ENCODE assay signal across 14 mouse cellular contexts in genomic region chr5:113782624-113783023, GRCm38 (mm10). TPM values are rescaled to one million over a fixed set of nuclear protein-coding genes. Genes with fewer than 3 reads are reported as not detected.
DNase-seq lines count a peak whose midpoint lies in the region; ATAC-seq and TF ChIP-seq lines count a peak whose summit lies in the region.
"Had no signal": no experiment of that assay in that cellular context is flagged by ENCODE, and none has a peak within 500 bp of the region (broad histone marks: within the 10 kb centered on the region; RNA-seq: fewer than 3 reads in every experiment).

No protein-coding gene starts in this region.

- 80% methylated on average over 7 of the region's 7 CpGs for WGBS in lung, embryonic 16.5 days
- WGBS in lung, adult 2 months = 72% methylated on average over 7 of the region's 7 CpGs
- WGBS in stomach, embryonic 16.5 days = 76% methylated on average over 7 of the region's 7 CpGs

- no peak for TF ChIP-seq CTCF in lung, adult 2 months (IDR thresholded peaks at IDR 0.05; ENCODE audit: insufficient read depth, low read length)

- no peak for TF ChIP-seq POLR2A in lung, adult 2 months (IDR thresholded peaks at IDR 0.05; ENCODE audit: borderline replicate concordance, extremely low read depth, low read depth, low read length)

- H3K36me3 ChIP-seq in lung, embryonic 16.5 days (ENCODE audit: control insufficient read depth, insufficient read depth, low read length) = no peaks in the 10 kb centered on the region; the same call in 1 of the 2 replicates
- H3K36me3 ChIP-seq in stomach, embryonic 16.5 days (ENCODE audit: control insufficient read depth, insufficient read depth, low read length) = no peaks in the 10 kb centered on the region

- H3K9ac ChIP-seq in lung, embryonic 16.5 days (ENCODE audit: low read length) = no peak overlapping the region
- H3K9ac ChIP-seq in stomach, embryonic 16.5 days (ENCODE audit: low read length) = no peak overlapping the region
- H3K9ac ChIP-seq: hindbrain, embryonic 14.5 days had no signal

- peaks cover 8% of the 10 kb centered on the region for H3K4me1 ChIP-seq in lung, embryonic 16.5 days (replicated peaks; ENCODE audit: control insufficient read depth, insufficient read depth, low read length)
- no peaks in the 10 kb centered on the region; the same call in 1 of the 2 replicates for H3K4me1 ChIP-seq in lung, adult 2 months (ENCODE audit: control insufficient read depth, insufficient read depth, low read length)
- H3K4me1 ChIP-seq in stomach, embryonic 16.5 days (ENCODE audit: control insufficient read depth, insufficient read depth, low read length) = peaks cover 14% of the 10 kb centered on the region

- H3K27ac ChIP-seq in lung, embryonic 16.5 days (ENCODE audit: low read length) = peak overlapping the region; percentile 92
- peak overlapping the region; percentile 97 for H3K27ac ChIP-seq in stomach, embryonic 16.5 days (ENCODE audit: low read length)
- H3K27ac ChIP-seq: hindbrain, embryonic 14.5 days; macrophage had no signal

- no peaks in the 10 kb centered on the region for H3K9me3 ChIP-seq in lung, embryonic 16.5 days (ENCODE audit: control insufficient read depth, low read length)
- H3K9me3 ChIP-seq in stomach, embryonic 16.5 days (replicated peaks; ENCODE audit: control insufficient read depth, low read length) = no peaks in the 10 kb centered on the region

- peak; percentile 94 for DNase-seq in heart, adult 11 months
- no peak for DNase-seq in heart, adult 8-10 months (ENCODE audit: low spot score)
- DNase-seq in lung, adult 2 months = no peak
- DNase-seq in kidney, postnatal 10 days = peak; percentile 48
- DNase-seq in ovary, adult 18-20 months (ENCODE audit: low spot score) = no peak
- DNase-seq in adrenal gland, postnatal 4 days (ENCODE audit: low spot score in 2 of 2) = no peak
- DNase-seq: cerebellum, adult 2 months; gastrocnemius, postnatal 36 days; thymus, adult 2 months had no signal

- ATAC-seq in lung, embryonic 16.5 days (ENCODE audit: low read depth) = no peak
- ATAC-seq in stomach, embryonic 16.5 days (ENCODE audit: insufficient read depth, low FRiP score) = no peak
- ATAC-seq: forebrain, embryonic 16.5 days had no signal

- no peak overlapping the region for H3K4me3 ChIP-seq in lung, embryonic 16.5 days (ENCODE audit: low read length)
- no peak overlapping the region for H3K4me3 ChIP-seq in lung, adult 2 months (replicated peaks; ENCODE audit: extremely low read depth, low read depth, low read length)
- no peak overlapping the region for H3K4me3 ChIP-seq in stomach, embryonic 16.5 days (replicated peaks; ENCODE audit: low read length)

- H3K27me3 ChIP-seq in lung, embryonic 16.5 days (ENCODE audit: control insufficient read depth, insufficient read depth, low read depth, low read length) = no peaks in the 10 kb centered on the region; the same call in 1 of the 2 replicates
- peaks cover 3% of the 10 kb centered on the region; the same call in 1 of the 2 replicates for H3K27me3 ChIP-seq in stomach, embryonic 16.5 days (ENCODE audit: control insufficient read depth, insufficient read depth, low read length)

- H3K4me2 ChIP-seq in lung, embryonic 16.5 days (ENCODE audit: low read depth, low read length) = no peak overlapping the region
- no peak overlapping the region for H3K4me2 ChIP-seq in stomach, embryonic 16.5 days (ENCODE audit: low read depth, low read length)
- H3K4me2 ChIP-seq: hindbrain, embryonic 14.5 days had no signal

RNA-seq across cellular contexts. Expression of gene Iscu, which starts 10.1 kb away (rescaled TPM):
- 100 to 1,000 TPM; 195 to 224 (median 212) TPM for total RNA-seq in heart, adult 8-10 months (2022)
- polyA plus RNA-seq in lung, embryonic 16.5 days (2015; fragmentation: Nextera tagmentation; extraction: Ambion mirVana) = 104 and 114 TPM in 2 replicates
- 115 and 118 TPM in 2 replicates for polyA plus RNA-seq in lung, adult 2 months (2012; rRNA removed)
- polyA plus RNA-seq in stomach, embryonic 16.5 days (2015; fragmentation: Nextera tagmentation; extraction: Ambion mirVana) = 97.0 and 112 TPM in 2 replicates
- 100 to 1,000 TPM; 417 to 454 TPM for total RNA-seq in adrenal gland, postnatal 4 days (2021)

RNA-seq across cellular contexts. Expression of gene Sart3, which starts 10.3 kb away (rescaled TPM):
- total RNA-seq in heart, adult 8-10 months (2022) = 10 to 100 TPM; 11.2 to 12.6 (median 12.2) TPM
- polyA plus RNA-seq in lung, embryonic 16.5 days (2015; fragmentation: Nextera tagmentation; extraction: Ambion mirVana) = 40.6 and 42.5 TPM in 2 replicates
- 20.2 and 24.2 TPM in 2 replicates for polyA plus RNA-seq in lung, adult 2 months (2012; rRNA removed)
- polyA plus RNA-seq in stomach, embryonic 16.5 days (2015; fragmentation: Nextera tagmentation; extraction: Ambion mirVana) = 30.8 and 35.0 TPM in 2 replicates
- total RNA-seq in adrenal gland, postnatal 4 days (2021) = 10 to 100 TPM; 48.2 to 53.9 TPM

RNA-seq across cellular contexts. Expression of gene Tmem119, which starts 17.7 kb away (rescaled TPM):
- total RNA-seq in heart, adult 8-10 months (2022) = 1 to 10 TPM; 2.0 to 4.6 (median 2.7) TPM
- 49.9 and 51.1 TPM in 2 replicates for polyA plus RNA-seq in lung, embryonic 16.5 days (2015; fragmentation: Nextera tagmentation; extraction: Ambion mirVana)
- 59.9 and 72.5 TPM in 2 replicates for polyA plus RNA-seq in lung, adult 2 months (2012; rRNA removed)
- polyA plus RNA-seq in stomach, embryonic 16.5 days (2015; fragmentation: Nextera tagmentation; extraction: Ambion mirVana) = 71.4 and 73.0 TPM in 2 replicates
- total RNA-seq in adrenal gland, postnatal 4 days (2021) = 10 to 100 TPM; 24.5 to 25.2 TPM
- polyA plus RNA-seq: macrophage had no signal

RNA-seq across cellular contexts. Expression of gene Ficd, which starts 47.0 kb away (rescaled TPM):
- total RNA-seq in heart, adult 8-10 months (2022) = 10 to 100 TPM; 10.2 to 11.6 (median 10.8) TPM
- polyA plus RNA-seq in lung, embryonic 16.5 days (2015; fragmentation: Nextera tagmentation; extraction: Ambion mirVana) = 6.4 and 6.9 TPM in 2 replicates
- 10.6 and 10.7 TPM in 2 replicates for polyA plus RNA-seq in lung, adult 2 months (2012; rRNA removed)
- polyA plus RNA-seq in stomach, embryonic 16.5 days (2015; fragmentation: Nextera tagmentation; extraction: Ambion mirVana) = 7.0 and 9.1 TPM in 2 replicates
- 10 to 100 TPM; 10.7 to 13.6 TPM for total RNA-seq in adrenal gland, postnatal 4 days (2021)

RNA-seq across cellular contexts. Expression of gene Selplg, which starts 49.8 kb away (rescaled TPM):
- 10 to 100 TPM in 1 of 4 experiments, 1 to 10 TPM in 3; 1.8 to 10.3 (median 2.6) TPM for total RNA-seq in heart, adult 8-10 months (2022)
- polyA plus RNA-seq in lung, embryonic 16.5 days (2015; fragmentation: Nextera tagmentation; extraction: Ambion mirVana) = 7.4 and 9.5 TPM in 2 replicates
- 96.6 and 100 TPM in 2 replicates for polyA plus RNA-seq in lung, adult 2 months (2012; rRNA removed)
- 7.3 and 9.1 TPM in 2 replicates for polyA plus RNA-seq in stomach, embryonic 16.5 days (2015; fragmentation: Nextera tagmentation; extraction: Ambion mirVana)
- 1 to 10 TPM; 3.2 to 4.3 TPM for total RNA-seq in adrenal gland, postnatal 4 days (2021)

Comparison
In these comparisons a context has a peak if more than half of its experiments do, and no peak if none do; other contexts are left out.
1. DNase-seq: peak in heart, adult 11 months (single experiment) and kidney, postnatal 10 days (single experiment); none in heart, adult 8-10 months (single experiment), lung, adult 2 months (single experiment), ovary, adult 18-20 months (single experiment) and adrenal gland, postnatal 4 days (0 of 2).